Mouse (Mus musculus) neutrophil, adult 5-6 weeks (primary cell): ENCODE measurements around the gene Ccdc141. TPM values are rescaled to one million over a fixed set of nuclear protein-coding genes. Genes with fewer than 3 reads are reported as not detected.

ENCODE experiments used
- ATAC-seq: fragments of 151-379, 151-347 bp; 2 replicates; pipeline ENCODE4 v1.8.0; 2017; ENCODE audit warnings: mild to moderate bottlenecking, moderate TSS enrichment; ENCODE audit not compliant: insufficient number of reproducible peaks, poor library complexity, low FRiP score, severe bottlenecking; ENCODE audit errors: extremely low read depth
- total RNA-seq: library from RNA; stranded (forward); fragments of 200-1000 nt; gene quantifications from 2 replicates; pipeline ENCODE4 v1.2.3, GENCODE M21; 2017

The Ccdc141 gene
- total RNA-seq, 1 experiment from 2014 or later = not detected

DNA sequence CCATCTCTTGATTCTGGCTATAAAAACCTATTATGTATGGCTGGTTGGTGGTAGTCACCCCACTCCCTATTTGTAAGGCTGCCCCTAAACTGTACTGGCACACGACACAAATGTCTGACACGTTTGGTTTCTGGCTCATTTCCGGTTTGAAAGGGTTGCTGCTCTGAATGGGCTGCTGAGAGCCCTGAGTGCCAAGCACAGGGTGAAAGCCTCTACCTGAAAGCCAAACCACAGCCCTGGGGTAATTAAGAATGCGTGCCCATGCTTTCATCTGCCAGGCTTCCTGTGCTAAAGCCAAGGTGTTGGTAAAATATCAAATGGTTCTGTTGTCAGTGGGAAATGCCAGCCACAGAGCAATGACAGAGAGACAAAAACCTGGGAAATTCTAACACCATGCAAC is 22.2 kb downstream of the Ccdc141 start:
- ATAC-seq = no peak

DNA sequence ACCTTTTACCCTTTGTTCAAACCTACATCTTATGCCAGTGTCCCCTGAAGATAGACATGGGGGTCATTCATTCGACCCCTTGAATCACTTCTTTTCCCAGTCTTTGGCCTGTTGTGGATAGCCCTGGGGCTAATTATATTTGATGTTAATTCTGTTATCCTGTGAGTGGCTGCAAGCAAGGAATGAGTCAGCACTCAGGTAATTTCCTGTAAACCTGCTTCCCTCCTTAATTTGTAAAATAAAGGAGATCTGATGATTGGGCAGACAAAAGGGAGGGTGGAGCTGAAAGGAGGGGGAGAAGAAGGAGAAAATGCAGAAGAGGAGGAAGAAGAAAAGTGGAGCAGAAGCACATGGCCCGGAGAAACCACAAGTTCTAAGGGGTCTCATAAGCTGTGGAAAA is 23.5 kb downstream of the Ccdc141 start:
- ATAC-seq = no peak

DNA sequence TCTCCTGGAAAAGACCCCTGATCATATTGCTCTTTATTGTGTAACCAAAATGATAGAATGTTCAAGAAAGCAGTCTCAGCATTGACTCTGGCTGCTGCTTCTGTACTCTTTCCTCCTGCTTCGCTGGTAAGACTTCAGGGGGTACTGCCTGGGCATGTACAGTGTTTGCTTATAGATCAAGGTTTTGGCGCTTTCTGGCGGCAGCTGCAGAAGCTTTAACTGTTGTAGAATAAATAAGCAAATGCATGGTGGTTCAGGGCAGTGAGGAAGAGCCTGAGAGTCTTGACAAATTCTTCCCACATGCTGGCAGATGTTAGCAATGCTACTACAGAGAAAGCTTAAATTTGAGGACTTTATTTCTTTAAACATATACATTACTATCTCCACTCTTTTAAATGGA is 24.1 kb downstream of the Ccdc141 start:
- no peak for ATAC-seq

DNA sequence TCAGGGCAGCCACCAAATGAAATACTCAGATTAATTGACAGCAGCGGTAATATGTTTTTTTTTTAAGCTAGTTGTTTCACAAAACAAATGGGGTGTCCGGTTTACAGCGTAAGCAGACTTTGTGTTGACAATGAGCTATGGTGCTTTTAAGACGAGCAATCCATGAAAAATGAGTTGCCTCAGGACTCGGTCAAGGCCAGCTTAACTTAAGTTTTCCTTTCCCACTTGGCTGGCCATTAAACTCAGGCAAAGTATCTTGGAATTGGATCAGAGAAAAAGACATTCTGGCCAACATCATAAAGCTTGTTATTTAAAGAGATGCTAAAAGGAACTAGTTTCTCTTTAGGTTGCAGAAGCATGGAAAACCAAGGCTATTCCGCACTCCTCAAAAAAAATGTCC is 26.9 kb downstream of the Ccdc141 start:
- no peak for ATAC-seq

DNA sequence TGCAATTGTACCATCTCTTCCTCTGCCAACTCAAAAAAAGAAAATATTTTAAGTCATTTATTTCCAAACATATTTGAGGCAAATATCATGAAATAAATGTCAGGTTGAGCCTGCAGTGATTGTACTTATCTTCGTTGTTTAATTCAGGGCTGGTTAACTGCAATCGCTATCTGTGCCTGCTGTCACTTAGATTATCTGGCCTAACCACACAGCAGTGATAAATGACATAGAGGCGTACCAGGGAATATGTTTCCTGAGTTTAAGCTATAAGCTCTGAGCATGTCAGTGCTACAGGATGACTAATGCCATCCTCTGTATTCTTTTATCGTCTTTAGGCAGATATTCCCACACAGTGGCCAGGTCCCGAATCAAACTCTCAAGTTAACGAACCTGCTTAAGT is 31.6 kb downstream of the Ccdc141 start:
- ATAC-seq = no peak

DNA sequence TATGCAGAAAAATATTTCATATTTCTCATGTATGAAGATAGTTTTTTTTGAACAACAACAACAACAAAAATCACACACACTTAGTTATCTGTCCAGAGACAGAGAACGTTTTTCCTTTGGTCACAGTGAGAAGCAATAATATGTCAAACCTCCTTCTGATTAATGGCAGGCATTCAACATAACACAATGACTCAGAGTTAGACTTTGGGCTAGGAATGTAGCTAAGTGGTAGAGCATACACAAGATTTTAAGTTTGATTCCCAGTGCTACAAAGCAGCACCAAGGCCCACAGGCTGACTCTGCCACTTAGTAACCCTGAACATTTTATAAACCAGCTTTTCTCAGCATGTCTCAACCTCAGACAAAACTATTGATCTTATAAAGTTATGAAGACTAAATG is 35.5 kb downstream of the Ccdc141 start:
- no peak for ATAC-seq

DNA sequence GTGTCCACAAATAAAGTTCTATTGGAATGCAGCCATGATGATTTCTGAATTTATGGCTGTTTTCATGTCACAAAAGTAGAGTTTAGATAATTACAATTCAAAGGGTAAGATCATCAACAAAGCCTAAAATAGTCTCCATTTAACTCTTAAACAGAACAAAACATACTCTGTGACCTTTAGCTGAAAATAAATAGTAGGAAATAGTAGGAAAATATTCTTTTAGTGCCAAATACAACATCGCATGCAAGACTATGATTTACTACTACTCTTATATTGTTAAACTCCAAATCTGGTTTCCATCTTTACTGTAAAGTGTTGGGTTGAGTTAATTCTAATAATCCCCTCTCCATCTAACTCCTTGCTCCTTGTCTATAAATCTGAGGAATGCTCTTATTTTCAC is 37.0 kb downstream of the Ccdc141 start:
- ATAC-seq = no peak

DNA sequence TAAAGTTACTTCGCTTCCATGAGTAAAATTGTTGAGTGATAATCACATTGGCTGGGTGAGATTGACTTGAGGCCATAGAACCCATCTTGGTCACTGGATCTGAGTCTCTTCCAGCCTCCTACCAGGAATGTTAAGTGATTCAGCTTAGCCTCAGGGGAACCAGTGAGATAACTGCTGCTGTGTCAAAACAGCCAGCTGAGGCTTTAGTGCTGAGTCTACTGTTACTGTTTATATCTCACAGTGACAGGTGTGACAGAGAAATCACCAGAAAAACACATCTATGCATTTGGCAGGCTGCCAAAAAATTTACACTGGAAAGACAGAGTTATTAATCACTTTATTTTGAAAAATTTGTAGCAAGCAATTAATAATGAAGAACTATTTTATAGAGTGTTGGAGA is 43.5 kb downstream of the Ccdc141 start:
- no peak for ATAC-seq

DNA sequence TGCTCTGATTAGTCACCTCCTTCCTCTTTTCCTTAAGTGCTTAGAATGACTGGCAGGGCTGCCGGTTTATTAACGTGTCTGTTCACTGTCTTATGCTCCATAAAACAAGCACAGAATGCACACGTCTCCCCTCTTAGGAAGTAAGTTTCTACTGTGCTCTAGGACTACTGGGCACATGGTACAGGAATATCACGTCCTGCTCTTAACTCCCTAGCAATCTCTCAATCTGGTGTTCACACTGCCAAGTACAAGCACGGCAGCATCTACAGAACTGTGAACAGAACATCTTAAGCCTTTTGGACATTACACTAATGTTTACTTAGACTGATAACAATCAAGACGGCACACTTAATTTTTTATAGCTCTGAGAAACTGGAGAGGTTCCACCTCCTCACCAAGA is 52.3 kb downstream of the Ccdc141 start:
- no peak for ATAC-seq

DNA sequence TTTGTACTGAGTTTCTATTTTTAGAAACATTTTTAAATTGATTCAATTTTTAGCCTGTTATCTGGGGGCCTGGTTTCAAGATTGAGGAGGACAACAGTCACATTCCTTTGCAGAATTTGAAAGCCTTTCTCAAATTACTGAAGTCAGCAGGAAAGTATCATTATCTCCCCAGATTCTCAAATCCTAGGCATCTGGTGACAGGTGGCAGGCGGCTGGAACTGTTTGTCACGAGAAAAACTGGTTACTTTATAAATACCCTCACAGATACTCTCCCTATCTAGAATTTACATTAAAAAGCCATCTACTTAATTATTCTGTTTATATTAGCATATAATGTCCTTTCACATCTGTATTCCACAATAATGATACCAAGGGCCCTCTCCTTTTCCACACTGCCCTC is 56.1 kb downstream of the Ccdc141 start:
- ATAC-seq = no peak

DNA sequence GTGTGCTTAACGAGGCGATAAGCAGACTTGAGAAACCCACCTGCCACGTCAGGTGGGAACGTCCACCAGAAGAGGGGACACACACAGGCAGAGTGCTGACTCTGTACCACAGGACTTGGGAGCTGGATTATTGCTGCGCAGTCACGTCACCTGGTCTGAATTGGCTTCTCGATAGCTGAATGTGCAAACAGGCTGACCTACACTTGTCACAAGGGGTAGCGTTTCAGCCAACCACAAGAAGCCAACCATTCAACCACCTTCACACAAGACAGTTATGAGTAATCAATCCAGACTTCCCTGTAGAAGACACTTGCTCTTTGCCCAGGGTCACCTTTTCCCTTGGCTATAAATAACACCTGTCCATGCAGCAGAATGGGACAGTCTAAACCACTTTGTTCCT is 56.6 kb downstream of the Ccdc141 start:
- no peak for ATAC-seq

DNA sequence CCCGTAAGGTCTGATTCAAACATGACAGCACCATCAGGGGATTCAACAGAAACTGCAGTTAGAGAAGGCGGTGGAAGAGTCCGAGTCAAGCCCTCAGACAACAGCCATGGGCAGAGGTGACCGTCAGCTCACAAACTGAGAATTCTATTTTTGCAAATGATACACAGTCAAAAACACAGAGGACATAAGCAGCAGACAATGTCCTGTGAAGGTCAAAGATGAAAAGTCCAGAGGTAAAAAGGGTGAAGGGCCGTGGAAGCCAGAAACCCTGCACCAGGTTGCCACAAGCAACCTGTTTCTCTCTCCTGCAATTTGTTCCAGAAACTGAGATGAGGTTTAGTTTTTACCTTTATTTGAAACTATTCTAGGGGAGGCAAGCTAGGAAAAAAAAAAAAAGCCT is 57.4 kb downstream of the Ccdc141 start:
- ATAC-seq = no peak

DNA sequence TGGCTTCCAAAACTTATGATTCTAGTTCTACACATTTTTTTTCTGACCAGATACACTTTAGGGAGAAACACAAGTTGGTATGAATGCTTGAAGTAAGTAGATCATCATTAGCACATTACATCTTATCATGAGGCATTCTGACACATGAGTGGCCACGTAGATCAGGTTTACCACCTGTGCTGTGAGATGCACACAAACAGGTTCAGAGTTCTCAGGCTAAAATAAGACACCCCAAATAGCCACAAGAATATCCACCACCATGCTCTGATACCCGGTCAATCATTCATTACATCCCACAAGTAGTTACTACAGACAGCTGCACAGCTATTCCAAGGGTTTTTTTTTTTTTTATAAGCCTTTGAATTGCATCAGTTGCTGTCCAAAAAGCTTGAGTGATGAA is 59.3 kb downstream of the Ccdc141 start:
- no peak for ATAC-seq

DNA sequence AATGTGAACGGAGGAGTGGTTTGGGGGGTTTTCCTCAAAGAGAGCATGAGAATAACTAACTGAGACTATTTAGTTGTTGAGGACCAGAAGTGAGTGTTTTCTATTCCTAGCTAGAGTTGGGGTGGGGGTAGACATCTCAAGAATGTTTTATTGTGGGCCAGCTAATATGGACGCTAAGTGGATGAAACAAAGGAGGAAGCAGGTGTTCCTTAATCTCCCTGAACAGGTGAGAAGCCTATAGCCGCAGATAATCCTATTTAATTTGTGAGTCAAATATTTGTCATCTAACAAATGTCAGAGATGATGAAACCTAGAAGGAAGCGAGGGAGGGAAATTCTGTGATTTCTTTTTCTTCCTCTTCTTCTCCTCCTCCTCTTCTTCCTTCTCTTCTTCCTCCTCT is 60.1 kb downstream of the Ccdc141 start:
- ATAC-seq = no peak

DNA sequence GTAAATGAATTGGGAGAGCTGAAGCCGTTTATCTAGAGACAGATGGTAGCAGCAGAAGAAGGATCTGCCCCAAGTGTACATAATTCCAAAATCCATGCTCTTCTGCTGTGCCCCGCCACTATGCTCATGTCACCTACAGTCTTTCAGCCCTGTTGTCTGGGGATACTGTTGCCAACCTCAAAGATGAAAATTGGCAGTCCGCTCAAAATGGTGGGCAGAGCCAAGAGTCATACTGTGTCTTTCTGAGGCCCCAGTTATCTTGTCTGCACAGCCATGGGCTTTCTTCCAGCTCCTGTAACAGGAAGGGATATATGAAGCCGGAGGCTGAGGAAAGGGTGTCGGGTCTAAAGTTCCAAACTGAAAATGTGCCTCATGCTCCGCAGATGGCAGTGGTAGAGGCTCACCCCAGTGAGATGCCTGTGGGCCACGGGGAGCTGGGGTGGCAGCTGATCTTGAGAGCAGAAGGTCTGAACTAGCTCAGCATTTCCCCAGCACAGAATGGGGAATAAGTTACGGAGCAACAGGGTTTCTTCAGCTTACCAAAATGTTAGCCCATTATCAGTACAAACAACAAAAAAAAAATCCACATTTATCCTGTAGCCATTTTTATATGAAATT is 60.8 kb downstream of the Ccdc141 start:
- no peak for ATAC-seq

DNA sequence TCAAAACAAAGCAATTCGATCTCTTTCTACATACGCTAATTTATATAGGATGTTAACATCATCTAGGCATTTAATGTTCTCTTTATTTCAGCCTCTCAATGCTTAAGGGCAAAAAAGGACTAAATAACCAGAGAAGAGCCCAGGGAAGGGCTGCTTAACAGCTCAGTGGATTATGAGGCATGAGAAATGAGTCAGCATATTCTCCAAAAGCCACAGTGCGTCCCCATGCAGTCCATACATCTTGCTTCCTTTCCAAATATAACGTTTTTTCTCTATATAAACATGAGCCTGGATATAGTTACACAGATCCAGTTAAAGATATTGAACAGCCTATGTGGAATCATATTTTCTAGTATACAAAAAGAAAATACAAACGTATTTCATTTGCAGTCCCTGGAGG is 61.9 kb downstream of the Ccdc141 start:
- no peak for ATAC-seq

DNA sequence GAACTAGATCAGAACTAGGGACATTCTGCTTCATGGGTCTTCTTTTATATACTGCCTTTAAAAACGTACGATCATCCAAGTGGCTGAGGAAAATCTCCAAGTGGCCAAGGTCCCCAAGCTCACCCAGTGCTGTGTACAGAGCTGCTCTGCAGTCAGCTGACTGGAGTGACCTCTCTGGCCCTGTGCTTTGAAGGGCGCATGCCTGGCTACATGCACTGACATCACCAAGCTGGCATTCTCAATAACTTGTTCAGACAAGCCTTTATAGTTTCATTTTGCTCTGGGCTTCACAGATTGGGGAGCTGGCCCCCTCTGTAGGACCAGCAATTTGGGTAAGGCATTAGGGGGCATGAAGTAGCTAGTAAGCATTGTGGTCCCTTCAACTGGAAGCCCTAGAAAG is 64.3 kb downstream of the Ccdc141 start:
- no peak for ATAC-seq

DNA sequence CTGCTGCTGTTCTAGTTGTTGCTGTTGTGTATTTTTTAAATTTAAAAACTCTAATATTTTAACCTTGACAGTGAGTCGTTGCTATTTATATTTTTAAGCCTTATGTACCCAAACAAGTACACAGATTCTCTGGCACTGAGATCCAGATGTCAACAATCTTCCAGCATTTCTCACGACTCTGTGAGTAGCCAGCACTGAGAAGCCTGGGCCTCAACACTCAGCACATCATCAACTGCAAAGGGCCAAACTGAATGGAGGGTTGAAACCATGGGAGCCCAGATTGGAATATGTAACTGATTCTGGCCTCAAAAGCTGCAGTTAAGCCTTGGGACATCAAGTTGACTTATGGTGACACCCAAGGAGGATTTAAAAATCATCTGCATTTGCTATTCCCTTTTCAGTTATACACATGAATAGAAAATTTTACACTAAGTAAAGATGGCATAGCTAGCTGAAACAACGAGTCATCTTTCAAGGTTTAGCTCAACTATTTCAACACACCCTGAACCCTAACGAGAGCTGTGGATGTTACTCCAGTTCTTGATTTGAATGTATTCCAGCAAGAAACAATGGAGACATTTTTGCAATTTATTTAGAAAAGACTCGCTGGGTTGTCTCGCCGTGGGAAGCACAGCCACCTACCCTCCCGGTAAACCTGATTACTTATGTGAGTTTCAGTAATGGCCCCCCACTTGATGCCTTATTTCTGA is 65.3 kb downstream of the Ccdc141 start:
- no peak for ATAC-seq

DNA sequence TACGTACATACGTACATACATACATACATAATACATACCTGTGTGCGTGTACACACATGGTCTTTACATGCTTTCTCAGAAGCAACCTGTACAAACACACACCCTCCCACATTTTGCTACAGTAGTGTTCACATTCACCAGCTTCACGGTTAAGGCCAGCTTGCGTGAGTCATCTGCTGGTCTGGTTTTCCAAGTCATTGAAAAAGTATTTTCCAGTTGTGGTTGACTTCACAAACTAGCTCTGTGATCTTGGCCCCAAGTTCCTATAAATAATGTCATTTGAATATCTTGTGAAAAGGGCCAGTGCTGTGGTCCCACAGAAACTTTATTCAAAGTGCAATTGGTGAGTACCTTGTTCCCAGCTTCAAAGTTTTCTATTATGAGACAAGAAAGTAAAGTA is 67.9 kb downstream of the Ccdc141 start:
- ATAC-seq = no peak

DNA sequence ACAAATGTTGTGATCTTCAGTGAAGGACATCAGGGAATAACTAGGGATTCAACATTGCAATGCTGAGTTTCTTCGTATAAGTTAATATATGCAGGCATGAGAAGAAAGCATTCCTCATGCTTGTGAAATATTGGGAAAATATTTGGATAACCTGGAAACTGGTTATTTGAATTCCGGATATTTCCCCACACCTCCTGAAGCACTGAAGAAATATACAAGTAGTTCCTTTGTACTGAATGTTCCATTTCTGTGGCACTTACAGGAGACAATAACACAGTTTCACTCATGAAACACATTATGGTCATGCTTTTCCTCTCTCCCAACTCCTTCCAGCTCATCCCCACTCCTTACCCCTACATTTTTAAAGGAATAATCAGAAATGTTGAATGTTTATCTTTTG is 70.6 kb downstream of the Ccdc141 start:
- no peak for ATAC-seq

DNA sequence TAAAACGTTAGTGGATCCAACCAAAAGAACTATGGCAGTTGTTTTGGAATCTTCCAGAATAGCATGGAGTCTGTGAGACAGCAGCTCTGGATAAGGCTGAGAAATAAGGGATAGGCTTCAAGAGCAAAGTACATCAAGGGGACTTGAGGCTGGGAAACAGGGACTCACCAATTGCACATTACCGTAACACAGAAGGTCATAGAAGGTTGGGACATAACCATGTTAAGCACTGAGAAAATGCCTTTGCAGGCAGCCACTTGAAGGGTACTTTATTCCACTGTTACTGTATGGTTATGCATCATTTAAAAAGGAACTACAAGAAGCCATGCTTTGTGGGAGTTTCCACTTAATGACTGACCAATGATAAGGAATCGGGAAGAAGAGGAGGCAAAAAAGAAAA is 71.7 kb downstream of the Ccdc141 start:
- ATAC-seq = no peak
